Mouse (Mus musculus) spleen, adult 2 months (tissue): Measurements from ENCODE around the gene Eif4g3. TPM values are rescaled to one million over a fixed set of nuclear protein-coding genes. Genes with fewer than 3 reads are reported as not detected.
A peak's percentile ranks its signal among the peaks of the same experiment; 100 is the strongest.

ENCODE experiments used
- DNase-seq, 2 experiments: peaks; one replicate each; pipeline versions ENCODE4 v3.0.0 to v3.0.0-alpha.2; 2012 to 2021; ENCODE audit warnings: low spot score in 2 of 2, low read depth in 1 of 2
- H3K27ac ChIP-seq: fragments of 200-500 bp; 2 replicates; pipeline ENCODE4 v1.5.1; 2012; ENCODE audit warnings: low read length, inconsistent platforms; ENCODE audit not compliant: insufficient read depth
- H3K27me3 ChIP-seq: fragments of 200-500 bp; 2 replicates; pipeline ENCODE4 v1.6.1; 2012; ENCODE audit warnings: mild to moderate bottlenecking, moderate library complexity, low read length, inconsistent platforms; ENCODE audit not compliant: control insufficient read depth, insufficient read depth
- H3K36me3 ChIP-seq: fragments of 200-500 bp; 2 replicates; pipeline ENCODE4 v1.6.1; 2012; ENCODE audit warnings: mild to moderate bottlenecking, low read length, inconsistent platforms; ENCODE audit not compliant: control insufficient read depth, insufficient read depth
- H3K4me1 ChIP-seq: fragments of 200-500 bp; 2 replicates; pipeline ENCODE4 v1.6.1; 2011; ENCODE audit warnings: inconsistent platforms; ENCODE audit not compliant: control insufficient read depth, insufficient read depth, insufficient read length
- H3K4me3 ChIP-seq: fragments of 200-500 bp; 2 replicates; pipeline ENCODE4 v1.5.1; 2011; ENCODE audit warnings: mild to moderate bottlenecking, inconsistent platforms; ENCODE audit not compliant: insufficient read depth, insufficient read length; ENCODE audit errors: extremely low read depth
- CTCF ChIP-seq: fragments of 200-500 bp; IDR thresholded peaks from 2 replicates; pipeline ENCODE4 v1.5.1; 2011; ENCODE audit warnings: mild to moderate bottlenecking, inconsistent platforms; ENCODE audit not compliant: insufficient read depth, insufficient read length, insufficient replicate concordance; ENCODE audit errors: extremely low read depth
- POLR2A ChIP-seq: fragments of 200-500 bp; IDR thresholded peaks from 2 replicates; pipeline ENCODE4 v1.6.1; 2011; ENCODE audit warnings: low read depth, low read length, inconsistent platforms
- whole genome bisulfite sequencing: fragments of 180-500 bp; shearing (Covaris S2); methylation state at CpG from one replicate; pipeline ENCODE4 v1.1.7; 2018; 5-methylcytosine and 5-hydroxymethylcytosine counted together
- polyA plus RNA-seq: library from polyadenylated mRNA; depleted of rRNA; stranded (reverse); fragments of >200 nt; gene quantifications from 2 replicates; pipeline ENCODE4 v1.2.3, GENCODE M21; 2012

Eif4g3 gene
- polyA plus RNA-seq, 1 experiment = 48.9 TPM

GRCm38 (mm10) chr4:137989426-137989825 lies 3.4 kb upstream of the Eif4g3 start:
- Histone ChIP-seq H3K27ac (no peak overlapping the region), H3K4me1 (no peaks in the 10 kb centered on the region; the same call in 1 of the 2 replicates), H3K27me3 (no peaks in the 10 kb centered on the region), H3K4me3 (no peak overlapping the region), H3K36me3 (no peaks in the 10 kb centered on the region)
- WGBS = 92% methylated on average over 5 of the region's 5 CpGs
- DNase-seq = no peak
- TF ChIP-seq CTCF (no peak), POLR2A (no peak)

- Histone ChIP-seq H3K4me1 (peaks cover 5% of the 10 kb centered on the region), H3K36me3 (no peaks in the 10 kb centered on the region), H3K4me3 (no peak overlapping the region), H3K27me3 (no peaks in the 10 kb centered on the region), H3K27ac (no peak overlapping the region)
- no peak for TF ChIP-seq CTCF
- no peak for TF ChIP-seq POLR2A
- 92% methylated on average over 4 of the region's 4 CpGs for WGBS
- DNase-seq = no peak
Observed at GRCm38 (mm10) chr4:137990433-137990832, 2.4 kb upstream of the Eif4g3 start.

GRCm38 (mm10) chr4:137991240-137991639 lies 1.6 kb upstream of the Eif4g3 start:
- H3K27me3 ChIP-seq = no peaks in the 10 kb centered on the region
- peaks cover 3% of the 10 kb centered on the region for H3K36me3 ChIP-seq
- no peak overlapping the region for H3K27ac ChIP-seq
- H3K4me1 ChIP-seq = peaks cover 8% of the 10 kb centered on the region
- 85% methylated on average over 7 of the region's 7 CpGs for WGBS
- no peak for DNase-seq
- no peak for TF ChIP-seq CTCF
- no peak for TF ChIP-seq POLR2A
- no peak overlapping the region for H3K4me3 ChIP-seq

- peak; percentile 84 to 100 for DNase-seq
- Histone ChIP-seq H3K27ac (peak overlapping the region; percentile 89), H3K36me3 (peaks cover 9% of the 10 kb centered on the region), H3K4me3 (peak overlapping the region; percentile 89), H3K27me3 (no peaks in the 10 kb centered on the region), H3K4me1 (peaks cover 8% of the 10 kb centered on the region)
- WGBS = under 1% methylated on average over 56 of the region's 59 CpGs
- no peak for TF ChIP-seq CTCF
- TF ChIP-seq POLR2A = peak; percentile 75
Observed at GRCm38 (mm10) chr4:137993291-137993758, 503 bp downstream of the Eif4g3 start.

GRCm38 (mm10) chr4:137993821-137994561 lies 1.2 kb downstream of the Eif4g3 start:
- no peaks in the 10 kb centered on the region for H3K27me3 ChIP-seq
- peak in 1 of 2 experiments; percentile 32 for DNase-seq
- 2% methylated on average over 46 of the region's 60 CpGs for WGBS
- peaks cover 14% of the 10 kb centered on the region for H3K36me3 ChIP-seq
- peak overlapping the region; percentile 93 for H3K27ac ChIP-seq
- H3K4me3 ChIP-seq = peak overlapping the region; percentile 89
- TF ChIP-seq CTCF (no peak), POLR2A (no peak)
- H3K4me1 ChIP-seq = peaks cover 8% of the 10 kb centered on the region

GRCm38 (mm10) chr4:137994562-137995336 lies 1.9 kb downstream of the Eif4g3 start:
- H3K27me3 ChIP-seq = no peaks in the 10 kb centered on the region
- 31% methylated on average over 12 of the region's 12 CpGs for WGBS
- TF ChIP-seq CTCF (no peak), POLR2A (no peak)

GRCm38 (mm10) chr4:137995399-137995798 lies 2.6 kb downstream of the Eif4g3 start:
- peaks cover 15% of the 10 kb centered on the region for H3K36me3 ChIP-seq
- H3K27ac ChIP-seq = no peak overlapping the region; the same call in 1 of the 2 replicates
- 78% methylated on average over 12 of the region's 12 CpGs for WGBS
- no peaks in the 10 kb centered on the region for H3K27me3 ChIP-seq
- TF ChIP-seq CTCF = no peak
- no peak for TF ChIP-seq POLR2A
- H3K4me3 ChIP-seq = no peak overlapping the region; the same call in 1 of the 2 replicates
- DNase-seq = no peak
- H3K4me1 ChIP-seq = peaks cover 8% of the 10 kb centered on the region

More at GRCm38 (mm10) chr4:137994562-137995336, 1.9 kb downstream of the Eif4g3 start:
- Histone ChIP-seq H3K4me1 (peaks cover 8% of the 10 kb centered on the region), H3K4me3 (peak overlapping the region; percentile 89), H3K36me3 (peaks cover 15% of the 10 kb centered on the region), H3K27ac (peak overlapping the region; percentile 93)
- DNase-seq = peak; percentile 26 to 28
